Mouse (Mus musculus): ENCODE data around the gene Rhobtb1. TPM values are rescaled to one million over a fixed set of nuclear protein-coding genes. Genes with fewer than 3 reads are reported as not detected.

The Rhobtb1 gene
- total RNA-seq, 1 experiment from 2014 or later = 10.6 TPM

DNA sequence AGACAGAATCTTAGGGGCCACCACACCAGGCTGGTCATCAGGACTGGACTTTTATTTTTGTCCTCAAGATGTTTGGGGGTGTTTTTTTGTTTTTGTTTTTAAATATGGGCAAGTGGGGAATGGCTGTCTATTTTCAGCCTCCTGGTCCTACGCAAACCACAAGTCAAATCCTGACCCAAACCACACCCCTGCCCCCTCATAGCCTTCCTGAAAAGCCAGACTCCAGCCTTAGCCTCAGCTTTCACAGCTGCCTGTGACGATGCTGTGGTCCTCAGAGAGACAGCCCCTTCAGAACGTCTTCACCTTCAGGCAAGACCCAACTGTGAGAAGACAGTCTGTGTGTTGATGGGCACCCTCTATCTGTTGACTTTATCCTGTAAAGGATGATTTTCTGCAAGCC lies 95.5 kb downstream of the Rhobtb1 start:
- no peak for DNase-seq

DNA sequence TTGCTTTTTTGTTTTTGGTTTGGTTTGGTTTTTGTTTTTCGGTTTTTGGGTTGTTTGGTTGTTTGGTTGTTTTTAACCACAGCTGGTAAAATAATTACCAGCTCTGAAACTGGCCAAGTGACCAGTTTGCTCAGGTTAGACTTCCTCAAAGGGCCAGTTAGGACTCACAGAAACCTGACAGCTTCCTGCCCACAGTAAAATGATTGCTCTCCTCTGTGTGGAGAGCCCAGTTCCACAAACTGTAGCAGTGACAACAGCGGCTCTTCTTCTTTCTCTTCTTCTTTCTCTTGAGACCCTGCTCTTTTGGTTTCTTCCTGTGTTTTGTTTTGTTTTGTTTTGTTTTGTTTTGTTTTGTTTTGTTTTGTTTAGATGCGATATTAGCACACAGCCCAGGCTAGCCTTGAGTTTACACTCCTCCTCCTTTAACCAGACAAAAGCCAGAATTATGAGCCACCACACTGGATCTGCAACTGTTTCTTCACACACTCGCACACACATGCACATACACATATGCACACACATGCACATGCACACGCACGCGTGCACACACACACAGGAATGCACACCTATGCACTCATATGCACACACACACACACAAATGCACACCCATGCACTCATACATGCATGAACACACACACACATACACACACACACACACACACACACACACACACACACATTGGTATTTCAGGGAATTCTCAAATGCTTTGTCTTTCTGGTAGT lies 96.2 kb downstream of the Rhobtb1 start:
- DNase-seq = no peak

DNA sequence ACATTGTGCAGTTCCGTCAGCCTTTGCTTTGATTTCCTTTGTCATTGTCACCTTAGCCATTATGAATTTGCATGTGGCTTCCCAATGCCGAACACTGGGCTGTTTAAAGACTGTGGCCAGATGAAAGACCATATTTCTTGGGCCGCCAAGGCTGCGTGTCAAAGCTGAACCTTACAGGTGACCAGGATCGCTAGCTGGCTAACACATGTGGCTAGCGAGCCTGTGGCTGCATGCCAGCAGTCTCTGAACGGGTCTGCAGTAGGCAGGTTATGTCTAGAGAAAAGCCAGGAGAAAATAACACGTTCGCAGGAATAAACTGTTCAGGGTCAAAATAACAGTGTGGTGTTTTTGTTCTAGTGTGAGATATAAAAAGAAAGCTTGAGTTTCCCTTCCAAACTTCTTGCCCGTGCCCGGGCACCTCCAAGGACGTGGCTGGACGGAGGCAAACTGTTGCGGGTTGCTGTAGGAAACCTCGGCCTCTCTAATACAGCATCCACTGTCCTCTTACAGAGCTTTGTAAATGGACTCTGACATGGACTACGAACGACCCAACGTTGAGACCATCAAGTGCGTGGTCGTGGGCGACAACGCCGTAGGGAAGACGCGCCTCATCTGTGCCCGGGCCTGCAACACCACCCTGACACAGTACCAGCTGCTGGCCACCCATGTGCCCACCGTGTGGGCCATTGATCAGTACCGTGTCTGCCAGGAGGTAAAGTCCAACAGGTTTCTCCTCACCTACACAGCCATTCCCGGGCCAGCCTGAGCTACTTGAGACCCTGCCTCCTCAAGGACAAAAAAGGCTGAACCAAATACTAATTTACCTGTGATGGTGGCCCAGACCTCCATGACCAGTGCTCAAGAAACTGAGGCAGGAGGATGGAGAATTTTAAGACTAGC lies 97.3 kb downstream of the Rhobtb1 start:
- DNase-seq = no peak

DNA sequence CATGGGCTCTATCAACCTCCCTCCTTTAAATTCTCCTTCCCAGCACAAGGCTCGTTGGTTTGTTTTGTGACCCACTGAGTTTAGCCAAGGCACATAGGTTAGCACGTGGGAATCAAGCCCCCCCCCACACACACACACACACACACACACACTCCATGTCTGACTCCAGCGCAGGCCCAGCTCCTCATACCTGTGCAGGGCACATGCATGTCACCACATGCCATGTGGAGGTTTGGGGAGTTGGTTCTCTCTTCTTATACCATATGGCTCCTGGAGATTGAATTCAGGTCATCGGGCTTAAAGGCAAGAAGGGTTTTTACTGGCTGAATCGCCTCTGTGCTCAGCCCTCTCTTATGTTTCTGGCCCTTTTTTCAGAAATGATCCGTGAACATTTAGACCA lies 100.0 kb downstream of the Rhobtb1 start:
- DNase-seq = no peak

DNA sequence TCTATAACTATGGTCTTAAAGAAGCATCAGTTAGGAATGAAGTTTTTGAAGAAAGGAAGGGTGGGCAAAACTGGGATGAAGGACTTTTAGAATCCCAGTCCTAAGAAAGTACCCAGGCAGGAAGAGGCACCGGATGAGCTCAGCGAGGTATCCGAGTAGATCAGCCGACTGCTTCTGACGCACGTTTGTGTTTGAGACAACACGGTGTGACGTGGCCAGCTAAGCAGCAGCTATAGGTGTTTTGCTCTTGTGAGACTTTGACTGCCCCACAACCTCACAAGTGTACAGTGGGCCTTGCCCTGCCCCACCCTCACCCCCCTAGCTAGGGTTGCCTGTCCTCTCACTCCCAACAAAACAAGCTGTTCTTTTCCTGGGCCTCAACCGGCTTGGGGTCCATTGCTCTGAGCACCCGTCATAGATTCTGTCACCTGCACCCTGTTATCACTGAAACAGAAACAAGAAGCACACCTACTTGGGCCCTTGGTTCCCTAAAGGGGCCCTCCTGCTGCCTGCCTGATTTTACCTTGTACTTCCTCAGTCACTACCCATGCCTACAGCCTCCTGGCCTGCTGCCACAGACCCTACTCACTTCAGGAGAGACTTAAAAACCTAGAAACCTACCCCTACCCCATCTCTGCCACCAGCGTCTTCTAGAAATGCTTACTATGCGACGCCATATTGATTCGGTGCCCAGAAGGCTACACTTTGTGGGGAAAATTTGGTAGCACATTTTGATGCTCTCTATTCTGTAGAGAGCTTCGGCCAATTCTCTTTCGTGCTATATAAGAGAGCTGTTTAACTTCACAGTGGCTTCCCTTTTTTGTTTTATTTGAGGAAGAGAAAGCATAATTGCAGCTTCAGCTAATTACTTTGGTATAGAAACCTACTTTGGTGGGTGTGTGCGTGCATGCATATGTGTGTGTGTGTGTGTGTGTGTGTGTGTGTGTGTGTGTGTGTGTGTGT lies 101.2 kb downstream of the Rhobtb1 start:
- no peak for DNase-seq

DNA sequence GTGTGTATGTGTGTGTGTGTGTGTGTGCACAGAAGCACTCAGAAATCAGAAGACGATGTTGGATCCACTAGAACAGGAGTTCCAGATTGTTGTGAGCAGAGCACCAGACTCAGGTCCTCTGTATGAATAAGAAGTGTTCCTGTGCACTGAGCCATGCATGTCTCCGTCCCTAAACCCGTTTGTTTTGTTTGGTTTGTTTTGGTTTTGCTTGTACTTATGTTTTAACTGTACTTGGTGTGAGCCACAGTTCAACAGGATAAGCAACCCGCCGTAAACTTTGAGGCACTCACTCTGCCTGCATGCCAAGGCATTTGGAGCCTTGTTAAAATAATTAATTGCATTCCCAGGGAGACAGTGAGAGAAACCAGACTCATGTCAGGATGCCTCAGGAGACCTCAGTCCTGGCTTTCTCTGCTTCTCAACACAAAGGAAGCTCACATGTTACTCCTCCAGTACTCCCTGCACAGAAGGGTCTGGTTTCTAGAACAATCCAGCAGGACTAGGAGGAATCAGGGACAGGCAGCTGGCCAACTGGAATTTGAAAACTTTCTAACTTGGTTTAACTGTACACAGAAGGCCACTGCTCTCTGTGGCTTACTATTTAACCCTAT lies 101.9 kb downstream of the Rhobtb1 start:
- DNase-seq = no peak

DNA sequence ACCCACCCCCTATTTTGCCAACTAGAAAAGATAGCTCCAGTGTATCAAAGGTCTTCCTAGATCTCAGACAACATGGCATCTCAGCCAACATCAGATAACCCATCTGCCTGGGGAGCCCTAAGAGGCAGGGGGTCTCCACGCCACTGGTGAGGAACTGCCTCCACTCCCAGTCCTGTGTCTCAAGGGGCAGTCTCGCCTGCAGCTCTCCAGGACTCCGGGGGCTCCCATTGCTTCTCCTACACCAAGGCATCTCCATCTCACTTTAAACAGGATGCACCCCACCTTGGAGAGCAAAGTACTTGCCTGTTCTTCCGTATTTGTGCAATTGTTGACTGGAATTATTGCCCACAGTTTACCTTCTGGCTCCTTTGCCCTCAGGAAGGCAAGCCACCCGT lies 102.4 kb downstream of the Rhobtb1 start:
- DNase-seq = no peak

DNA sequence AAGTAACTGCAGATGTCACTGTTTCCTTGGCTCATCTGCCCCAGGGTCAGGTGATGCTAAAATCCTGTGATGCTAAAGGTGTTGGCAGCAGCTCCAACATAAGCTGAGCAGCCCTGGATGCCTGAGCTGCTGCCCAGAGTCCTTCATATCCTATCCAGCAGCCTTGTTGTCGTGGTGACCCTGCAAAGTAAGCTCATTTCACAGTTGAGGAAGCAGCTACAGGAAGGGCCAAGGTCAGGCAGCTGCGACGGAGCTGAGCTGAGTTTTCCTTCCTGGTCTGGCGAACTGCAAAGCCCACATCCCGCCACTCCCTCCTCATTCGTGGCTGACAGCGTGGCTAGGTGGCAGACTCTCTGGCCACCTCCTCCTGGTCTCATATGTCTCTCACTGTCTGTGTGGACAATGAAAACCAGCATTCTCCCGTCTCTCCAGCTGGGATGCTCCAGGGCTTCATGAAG lies 103.2 kb downstream of the Rhobtb1 start:
- DNase-seq = peak; percentile 40

DNA sequence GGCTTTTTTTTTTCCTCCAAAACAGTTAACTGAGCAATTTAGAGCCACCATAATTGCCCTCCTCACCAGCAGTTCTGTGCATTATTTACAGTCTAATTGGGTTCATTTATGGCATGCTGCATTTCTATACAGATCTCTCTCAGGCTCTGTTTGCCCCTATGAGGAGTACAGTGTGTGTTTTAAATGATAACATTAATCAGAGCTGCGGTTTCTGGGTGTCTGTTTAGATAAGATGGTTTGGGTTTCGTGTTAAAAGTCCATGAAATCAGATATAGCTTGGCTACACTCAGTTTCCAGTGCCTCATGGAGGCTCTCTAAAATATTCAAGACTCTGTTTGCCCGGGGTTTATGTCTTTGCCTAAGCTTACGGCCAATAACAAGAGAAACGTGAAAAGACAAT lies 104.4 kb downstream of the Rhobtb1 start:
- DNase-seq = no peak

DNA sequence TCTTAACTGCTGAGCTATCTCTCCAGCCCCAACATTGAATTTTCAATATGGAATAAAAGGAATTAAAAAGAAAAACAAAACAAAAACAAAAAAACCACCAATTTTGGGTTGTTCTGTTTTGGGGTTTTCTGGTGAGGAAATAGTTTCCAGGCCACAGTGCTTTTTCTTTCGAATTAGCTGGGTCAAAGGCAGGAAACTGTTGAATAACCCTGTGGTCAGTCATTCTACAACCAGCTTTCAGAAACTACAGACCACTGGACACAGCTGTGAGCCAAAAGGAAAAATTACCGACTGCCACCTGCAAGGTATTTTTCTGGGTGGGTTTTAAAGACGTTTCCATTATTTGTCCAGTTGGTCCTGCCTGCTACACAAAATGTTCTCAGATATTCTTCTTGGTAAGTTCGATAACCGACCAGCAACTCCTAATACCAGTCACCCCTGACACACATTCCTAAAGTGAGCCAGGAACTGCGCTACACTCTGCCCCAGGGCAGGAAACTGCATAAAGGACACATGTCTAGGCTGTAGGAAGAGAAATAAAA lies 106.4 kb downstream of the Rhobtb1 start:
- DNase-seq = no peak

DNA sequence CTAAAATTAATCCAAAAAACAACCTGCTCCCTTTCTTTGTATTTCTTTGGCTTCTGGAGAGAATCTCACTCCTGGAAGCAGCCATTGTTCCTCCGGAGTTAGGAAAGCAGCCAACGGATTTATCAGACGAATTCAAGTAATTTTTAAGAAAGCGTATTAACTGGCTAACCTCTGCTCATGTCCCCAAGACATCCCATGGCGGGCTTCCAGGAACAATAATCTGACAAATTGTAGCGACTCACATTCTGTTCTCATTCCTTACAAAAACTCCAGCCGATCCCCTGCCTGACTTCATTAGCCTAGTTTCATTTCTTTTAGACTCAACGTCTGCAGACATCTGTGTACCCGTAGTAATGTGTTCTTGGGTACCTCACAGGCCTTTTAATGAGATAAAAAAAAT lies 107.4 kb downstream of the Rhobtb1 start:
- peak; percentile 26 for DNase-seq

DNA sequence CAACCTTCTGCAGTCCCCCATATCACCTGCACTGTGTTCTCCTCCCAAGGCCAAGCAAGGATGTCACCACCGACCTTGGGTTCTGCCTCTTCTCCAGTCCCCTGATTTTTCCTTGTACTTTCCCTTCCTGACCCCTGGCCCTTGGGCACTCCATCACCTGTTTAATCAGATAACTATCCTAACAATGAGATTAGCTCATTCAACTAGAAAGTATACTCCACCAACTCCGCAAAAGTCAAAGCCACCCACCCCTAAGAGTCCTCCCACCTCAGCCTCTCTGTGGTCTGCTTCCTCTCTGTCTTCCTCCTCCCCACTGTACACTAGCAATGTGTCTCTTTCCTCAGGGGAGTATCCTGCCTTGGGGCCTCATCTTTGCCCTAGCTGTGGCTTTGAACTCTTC lies 107.9 kb downstream of the Rhobtb1 start:
- no peak for DNase-seq

DNA sequence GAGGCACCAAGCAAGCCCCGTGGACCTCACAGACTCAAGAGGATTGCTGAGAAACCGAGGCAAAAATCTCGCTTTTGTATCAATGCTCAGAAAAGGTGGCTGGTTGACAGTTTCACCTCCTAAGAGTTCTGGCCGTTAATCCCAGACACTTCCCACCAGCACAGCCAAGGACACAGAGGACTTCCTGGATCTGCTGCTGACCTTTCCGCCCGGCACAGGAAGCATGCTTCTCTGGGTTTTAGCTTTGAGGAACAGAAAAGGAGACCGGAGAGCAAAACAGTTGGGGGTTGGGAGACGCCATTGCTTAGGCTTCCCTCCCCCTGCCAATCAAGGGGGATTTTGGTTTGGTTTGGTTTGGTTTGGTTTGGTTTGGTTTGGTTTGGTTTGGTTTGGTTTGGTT lies 108.7 kb downstream of the Rhobtb1 start:
- DNase-seq = no peak

DNA sequence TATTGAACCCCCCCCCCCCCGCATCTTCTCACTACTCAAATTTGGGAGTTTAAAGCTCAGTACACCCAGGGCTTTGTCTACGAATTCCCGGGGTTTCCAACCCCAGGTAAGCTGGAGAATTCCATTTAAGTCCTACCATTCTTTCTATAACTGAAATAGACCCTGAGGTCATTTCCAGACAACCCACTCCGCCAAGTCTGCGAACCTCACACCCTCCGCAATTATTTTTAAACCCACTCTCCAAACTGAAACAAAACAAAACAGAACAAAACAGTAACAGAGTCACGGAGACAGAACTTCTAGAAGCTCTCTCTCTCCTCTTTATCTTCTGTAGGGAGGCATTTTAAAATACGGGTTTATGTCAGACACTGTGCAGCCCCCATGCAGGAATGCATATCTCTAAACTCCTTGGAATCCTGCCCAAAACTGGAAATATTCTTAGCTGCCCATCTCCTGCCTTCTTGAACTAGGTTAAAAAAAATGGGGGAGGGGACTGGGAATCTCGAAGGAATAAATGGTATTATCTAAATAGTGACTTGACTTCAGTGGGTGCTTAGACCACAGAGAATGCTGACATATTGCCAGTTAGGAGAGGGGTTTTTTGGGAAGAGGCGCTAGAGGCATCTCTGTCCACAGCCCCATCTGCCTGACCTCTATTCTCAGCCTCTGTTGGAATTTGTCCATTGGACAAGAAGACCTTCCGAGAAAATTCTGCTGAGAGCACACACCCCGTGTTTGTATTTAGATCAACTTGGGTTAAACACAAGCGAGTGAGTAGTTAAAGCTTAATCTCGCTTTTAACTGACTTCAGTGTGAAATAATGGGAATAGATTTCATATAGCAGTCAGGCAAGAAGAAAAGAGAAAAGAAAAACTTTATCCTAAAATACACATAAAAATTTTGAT lies 111.9 kb downstream of the Rhobtb1 start:
- DNase-seq = no peak

DNA sequence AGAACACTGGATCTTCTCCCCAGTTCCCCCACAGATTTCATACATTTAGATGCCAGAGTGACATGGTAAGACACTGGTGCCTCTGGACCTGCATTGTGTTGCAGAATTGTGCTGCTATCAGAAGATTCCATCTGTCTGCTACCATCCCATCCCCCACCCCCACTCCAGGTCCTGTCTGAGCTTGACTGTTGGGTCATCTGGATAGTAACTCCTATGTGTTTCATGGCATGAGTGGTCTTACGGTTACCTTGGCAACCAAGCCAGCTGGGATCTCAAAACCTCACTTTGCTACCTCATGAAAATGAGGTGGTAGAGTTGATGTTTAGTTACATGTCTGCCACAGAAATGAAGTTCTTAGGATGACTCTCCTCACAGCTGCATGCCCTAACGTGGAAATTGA lies 112.7 kb downstream of the Rhobtb1 start:
- DNase-seq = no peak

DNA sequence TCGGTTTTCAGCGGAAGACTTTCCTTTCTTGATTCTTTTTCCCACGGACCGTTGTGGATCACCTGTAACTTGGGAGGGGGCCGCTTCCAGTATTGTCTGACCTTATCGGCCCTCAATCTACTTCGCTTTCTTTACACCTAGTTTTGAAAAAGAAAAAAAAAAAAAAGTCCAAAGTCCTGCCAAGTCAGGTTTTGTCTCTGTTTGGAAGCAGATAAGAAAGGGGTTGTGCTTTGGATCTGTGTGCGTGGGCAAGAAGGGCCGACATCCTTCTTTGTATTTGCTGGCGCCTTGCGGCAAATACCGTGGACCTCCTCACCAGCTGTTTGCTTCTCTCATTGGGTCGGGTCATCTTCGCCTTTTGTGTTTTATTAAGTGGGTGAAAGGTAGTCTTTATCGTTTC lies 114.2 kb downstream of the Rhobtb1 start:
- DNase-seq = no peak

DNA sequence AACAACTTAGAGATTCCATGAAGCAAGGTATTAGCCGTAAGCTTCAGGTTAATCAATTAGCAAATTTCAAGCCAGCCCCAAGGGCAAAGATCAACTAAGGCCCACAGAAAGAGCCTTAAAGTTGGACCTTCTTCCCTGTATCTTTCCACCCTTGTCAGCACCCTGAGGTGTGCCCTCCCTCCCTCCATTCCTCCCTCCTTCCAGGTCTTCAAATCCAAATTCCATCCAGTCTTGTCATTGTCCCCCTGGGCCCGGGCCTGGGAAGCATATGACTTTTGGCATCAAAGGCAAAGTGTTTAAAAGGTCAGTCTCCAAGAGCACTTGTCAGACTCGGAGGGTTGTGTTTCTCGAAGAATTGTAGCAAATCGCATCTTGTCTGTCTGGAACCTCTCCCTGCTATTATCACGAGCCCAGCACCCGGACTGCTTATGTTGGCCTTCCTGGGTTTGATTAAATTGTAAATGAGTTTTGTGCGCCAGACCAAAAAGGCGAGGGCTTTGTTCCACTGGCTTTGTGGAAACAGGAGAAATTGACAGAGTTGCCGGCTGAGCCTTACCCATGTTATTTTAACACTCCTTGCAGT lies 116.9 kb downstream of the Rhobtb1 start:
- DNase-seq = no peak

DNA sequence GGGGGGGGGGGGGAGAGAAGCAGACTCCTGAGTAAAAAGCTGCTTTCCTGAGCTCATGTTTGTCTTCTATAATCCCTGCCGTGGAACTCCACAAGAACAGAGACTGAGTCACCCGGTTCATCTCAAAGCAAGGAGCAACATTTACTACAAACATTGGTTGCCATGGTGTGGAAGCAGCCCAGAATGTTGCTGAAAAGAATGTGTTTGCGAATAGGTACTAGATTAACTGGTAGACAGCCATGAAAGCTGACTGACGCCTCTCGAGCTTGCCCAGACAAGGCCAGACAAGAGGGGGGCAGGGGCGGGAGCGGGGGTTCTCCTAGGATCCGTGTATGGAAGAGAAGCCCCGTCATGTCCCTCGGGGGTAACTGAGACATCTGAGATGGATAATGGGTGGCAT lies 120.2 kb downstream of the Rhobtb1 start:
- no peak for DNase-seq

DNA sequence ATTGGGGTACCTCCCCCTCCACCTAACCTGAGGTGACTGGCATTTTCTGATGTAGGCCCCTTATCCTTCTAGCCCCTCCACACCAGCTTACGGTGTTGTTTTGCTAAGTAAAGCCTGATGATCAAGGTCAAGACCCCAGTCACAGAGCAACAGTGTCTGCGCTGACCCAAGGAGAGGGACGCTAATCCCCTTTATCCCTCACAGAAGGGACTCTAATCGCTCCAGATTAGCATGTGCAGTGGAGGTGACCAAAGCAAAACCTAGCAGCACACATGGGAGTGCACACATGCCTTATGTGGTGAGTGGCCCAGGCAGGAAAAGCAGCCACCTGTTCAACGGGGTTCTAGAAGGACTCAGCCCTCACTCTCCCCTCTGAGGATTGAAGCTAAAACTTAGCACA lies 123.0 kb downstream of the Rhobtb1 start:
- no peak for DNase-seq

DNA sequence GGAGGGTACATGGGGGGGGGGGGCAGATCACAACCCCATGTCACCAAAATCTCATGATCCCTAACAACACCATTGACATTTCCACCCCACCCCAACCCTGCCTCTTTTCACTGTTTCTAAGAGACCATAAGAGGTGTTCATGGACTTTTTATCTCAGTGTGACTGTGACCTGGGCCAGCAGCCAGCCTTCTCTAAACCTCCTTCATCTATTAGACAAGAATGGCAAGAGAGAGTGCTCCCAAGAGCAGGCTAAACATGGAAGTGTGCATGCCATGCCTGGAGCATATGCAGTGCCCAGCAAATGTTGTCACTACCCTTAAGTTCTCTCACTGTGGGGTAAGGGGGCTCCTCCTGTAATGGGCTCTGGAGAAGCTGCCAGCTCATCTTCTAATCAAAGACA lies 123.5 kb downstream of the Rhobtb1 start:
- DNase-seq = no peak
